Mouse (Mus musculus): ENCODE data around the gene Cblc.
A peak's percentile ranks its signal among the peaks of the same experiment; 100 is the strongest.

Cblc gene

GRCm38 (mm10) chr7:19749389-19750216 lies 47.0 kb downstream of the Cblc start:
- TF ChIP-seq NANOG (IDR thresholded peaks at IDR 0.05; ENCODE audit: borderline replicate concordance, low read length), result no peak
- TF ChIP-seq CTCF (conservative IDR thresholded peaks at IDR 0.05; ENCODE audit: low read length), result peak; percentile 63
- H3K9me3 ChIP-seq (ENCODE audit: low read length), result no peaks in the 10 kb centered on the region
- peaks cover 76% of the 10 kb centered on the region for H3K4me1 ChIP-seq (replicated peaks; ENCODE audit: low read depth, low read length)
- H3K27me3 ChIP-seq (ENCODE audit: insufficient read depth, low read length), result no peaks in the 10 kb centered on the region
- H3K4me3 ChIP-seq (replicated peaks; ENCODE audit: low read length), result peak overlapping the region; percentile 100
- H3K36me3 ChIP-seq (ENCODE audit: insufficient read depth, low read length), result peaks cover 19% of the 10 kb centered on the region

- Histone ChIP-seq H3K27me3 (ENCODE audit: insufficient read depth, low read length) (no peaks in the 10 kb centered on the region), H3K9me3 (ENCODE audit: low read length) (no peaks in the 10 kb centered on the region), H3K36me3 (ENCODE audit: insufficient read depth, low read length) (peaks cover 30% of the 10 kb centered on the region), H3K4me1 (replicated peaks; ENCODE audit: low read depth, low read length) (peaks cover 76% of the 10 kb centered on the region), H3K4me3 (replicated peaks; ENCODE audit: low read length) (peak overlapping the region; percentile 100)
- no peak for TF ChIP-seq NANOG (IDR thresholded peaks at IDR 0.05; ENCODE audit: borderline replicate concordance, low read length)
- TF ChIP-seq POU5F1 (IDR thresholded peaks at IDR 0.05; ENCODE audit: borderline replicate concordance, low read length), result no peak
- no peak for TF ChIP-seq CTCF (conservative IDR thresholded peaks at IDR 0.05; ENCODE audit: low read length)
Measured at GRCm38 (mm10) chr7:19748219-19749195, 48.1 kb downstream of the Cblc start.

- TF ChIP-seq NANOG (IDR thresholded peaks at IDR 0.05; ENCODE audit: borderline replicate concordance, low read length) (no peak), POU5F1 (IDR thresholded peaks at IDR 0.05; ENCODE audit: borderline replicate concordance, low read length) (no peak), CTCF (conservative IDR thresholded peaks at IDR 0.05; ENCODE audit: low read length) (no peak)
- Histone ChIP-seq H3K36me3 (ENCODE audit: insufficient read depth, low read length) (peaks cover 36% of the 10 kb centered on the region), H3K4me3 (replicated peaks; ENCODE audit: low read length) (peak overlapping the region; percentile 100), H3K4me1 (replicated peaks; ENCODE audit: low read depth, low read length) (peaks cover 74% of the 10 kb centered on the region), H3K9me3 (ENCODE audit: low read length) (no peaks in the 10 kb centered on the region), H3K27me3 (ENCODE audit: insufficient read depth, low read length) (no peaks in the 10 kb centered on the region)
Measured at GRCm38 (mm10) chr7:19747420-19748218, 49.0 kb downstream of the Cblc start.

GRCm38 (mm10) chr7:19746426-19747201 lies 50.0 kb downstream of the Cblc start:
- no peak for TF ChIP-seq POU5F1 (IDR thresholded peaks at IDR 0.05; ENCODE audit: borderline replicate concordance, low read length)
- no peak for TF ChIP-seq CTCF (conservative IDR thresholded peaks at IDR 0.05; ENCODE audit: low read length)
- TF ChIP-seq NANOG (IDR thresholded peaks at IDR 0.05; ENCODE audit: borderline replicate concordance, low read length), result no peak

GRCm38 (mm10) chr7:19745971-19746370 lies 50.6 kb downstream of the Cblc start:
- Histone ChIP-seq H3K27me3 (ENCODE audit: insufficient read depth, low read length) (no peaks in the 10 kb centered on the region), H3K9me3 (ENCODE audit: low read length) (no peaks in the 10 kb centered on the region), H3K36me3 (ENCODE audit: insufficient read depth, low read length) (peaks cover 38% of the 10 kb centered on the region), H3K4me3 (replicated peaks; ENCODE audit: low read length) (peak overlapping the region; percentile 100), H3K4me1 (replicated peaks; ENCODE audit: low read depth, low read length) (peaks cover 75% of the 10 kb centered on the region)
- TF ChIP-seq CTCF (conservative IDR thresholded peaks at IDR 0.05; ENCODE audit: low read length), result no peak
- TF ChIP-seq POU5F1 (IDR thresholded peaks at IDR 0.05; ENCODE audit: borderline replicate concordance, low read length), result no peak
- no peak for TF ChIP-seq NANOG (IDR thresholded peaks at IDR 0.05; ENCODE audit: borderline replicate concordance, low read length)

More at GRCm38 (mm10) chr7:19746426-19747201, 50.0 kb downstream of the Cblc start:
- Histone ChIP-seq H3K27me3 (ENCODE audit: insufficient read depth, low read length) (no peaks in the 10 kb centered on the region), H3K4me3 (replicated peaks; ENCODE audit: low read length) (peak overlapping the region; percentile 100), H3K9me3 (ENCODE audit: low read length) (no peaks in the 10 kb centered on the region), H3K36me3 (ENCODE audit: insufficient read depth, low read length) (peaks cover 36% of the 10 kb centered on the region), H3K4me1 (replicated peaks; ENCODE audit: low read depth, low read length) (peaks cover 75% of the 10 kb centered on the region)

GRCm38 (mm10) chr7:19744590-19745385 lies 51.8 kb downstream of the Cblc start:
- no peaks in the 10 kb centered on the region for H3K27me3 ChIP-seq (ENCODE audit: insufficient read depth, low read length)
- no peak for TF ChIP-seq NANOG (IDR thresholded peaks at IDR 0.05; ENCODE audit: borderline replicate concordance, low read length)
- no peak for TF ChIP-seq POU5F1 (IDR thresholded peaks at IDR 0.05; ENCODE audit: borderline replicate concordance, low read length)
- TF ChIP-seq CTCF (conservative IDR thresholded peaks at IDR 0.05; ENCODE audit: low read length), result no peak
- H3K4me3 ChIP-seq (replicated peaks; ENCODE audit: low read length), result peak overlapping the region; percentile 100
- no peaks in the 10 kb centered on the region for H3K9me3 ChIP-seq (ENCODE audit: low read length)
- peaks cover 44% of the 10 kb centered on the region for H3K36me3 ChIP-seq (ENCODE audit: insufficient read depth, low read length)
- H3K4me1 ChIP-seq (replicated peaks; ENCODE audit: low read depth, low read length), result peaks cover 70% of the 10 kb centered on the region

- TF ChIP-seq NANOG (IDR thresholded peaks at IDR 0.05; ENCODE audit: borderline replicate concordance, low read length) (no peak), CTCF (conservative IDR thresholded peaks at IDR 0.05; ENCODE audit: low read length) (no peak), POU5F1 (IDR thresholded peaks at IDR 0.05; ENCODE audit: borderline replicate concordance, low read length) (no peak)
- Histone ChIP-seq H3K4me1 (replicated peaks; ENCODE audit: low read depth, low read length) (peaks cover 80% of the 10 kb centered on the region), H3K36me3 (ENCODE audit: insufficient read depth, low read length) (peaks cover 53% of the 10 kb centered on the region), H3K9me3 (ENCODE audit: low read length) (no peaks in the 10 kb centered on the region), H3K4me3 (replicated peaks; ENCODE audit: low read length) (peak overlapping the region; percentile 45), H3K27me3 (ENCODE audit: insufficient read depth, low read length) (no peaks in the 10 kb centered on the region)
Measured at GRCm38 (mm10) chr7:19743791-19744190, 52.8 kb downstream of the Cblc start.

Data from E14TG2a.4 (cell line).